Mouse (Mus musculus): ENCODE data around the gene Vmn2r114.
"Not testable (repeated sequence)": the region's sequence is repeated elsewhere in the genome, so short reads cannot be mapped to it uniquely, and the experiment has no call there.

The Vmn2r114 gene

GRCm38 (mm10) chr17:23312437-23312836, at the start of gene Vmn2r114:
Gene Vmn2r114 (minus strand): TSS chr17:23312537.
- DNase-seq = not testable (repeated sequence)

- no peak for DNase-seq
These were observed 39.3 kb upstream of the Vmn2r114 start for GRCm38 (mm10) chr17:23351644-23352043.

- not testable (repeated sequence) for DNase-seq
These were observed 31.1 kb upstream of the Vmn2r114 start, which contains the start of gene Vmn2r115 for GRCm38 (mm10) chr17:23343441-23343840. Gene Vmn2r115 (plus strand): TSS chr17:23343741.

- no peak for DNase-seq
These were observed 18.3 kb upstream of the Vmn2r114 start for GRCm38 (mm10) chr17:23330657-23331056.
